Mouse (Mus musculus): ENCODE data around the gene Vmn1r129. TPM values are rescaled to one million over a fixed set of nuclear protein-coding genes. Genes with fewer than 3 reads are reported as not detected.

The Vmn1r129 gene
- not detected in 2 replicates for polyA plus RNA-seq (2015; fragmentation: Nextera tagmentation; extraction: Ambion mirVana)

DNA sequence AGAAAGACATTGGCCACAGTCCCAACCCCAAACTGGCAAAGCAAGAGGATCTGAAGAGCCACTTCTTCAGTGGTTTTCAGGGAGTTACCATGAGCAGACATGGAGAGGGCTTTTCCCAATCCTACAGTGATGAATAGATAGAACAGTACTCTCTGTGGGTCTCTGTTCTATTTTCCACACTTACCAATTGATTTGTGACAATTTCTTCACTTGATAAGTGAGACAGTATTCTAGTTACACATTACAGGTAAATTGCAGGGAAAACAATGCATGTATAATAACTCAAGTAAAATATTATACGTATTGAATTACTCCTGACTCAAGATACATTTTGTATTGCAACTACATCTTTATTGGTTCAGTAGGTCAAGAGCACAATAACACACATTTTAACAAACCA lies at the start of gene Vmn1r129:
TSS of gene Vmn1r129 (minus strand) at position 101 of the 400 bp plus-strand sequence.

DNA sequence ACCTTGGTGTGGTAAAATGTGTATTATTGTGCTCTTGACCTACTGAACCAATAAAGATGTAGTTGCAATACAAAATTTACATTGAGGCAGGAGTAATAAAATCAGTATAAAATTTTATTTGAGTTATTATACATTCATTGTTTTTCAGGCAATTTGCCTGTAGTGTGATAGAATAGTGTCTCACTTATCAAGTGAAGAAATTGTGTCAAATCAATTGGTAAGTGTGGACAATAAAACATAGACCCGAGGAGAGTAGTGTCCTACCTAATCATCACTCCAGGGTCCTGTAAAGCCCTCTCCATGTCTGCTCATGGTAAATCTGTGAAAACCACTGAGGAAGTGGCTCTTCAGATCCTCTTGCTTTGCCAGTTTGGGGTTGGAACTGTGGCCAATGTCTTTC lies 12.0 kb downstream of the Vmn1r129 start, which contains the start of gene Vmn1r128:
TSS of gene Vmn1r128 (plus strand) at position 301 of the 400 bp plus-strand sequence.

DNA sequence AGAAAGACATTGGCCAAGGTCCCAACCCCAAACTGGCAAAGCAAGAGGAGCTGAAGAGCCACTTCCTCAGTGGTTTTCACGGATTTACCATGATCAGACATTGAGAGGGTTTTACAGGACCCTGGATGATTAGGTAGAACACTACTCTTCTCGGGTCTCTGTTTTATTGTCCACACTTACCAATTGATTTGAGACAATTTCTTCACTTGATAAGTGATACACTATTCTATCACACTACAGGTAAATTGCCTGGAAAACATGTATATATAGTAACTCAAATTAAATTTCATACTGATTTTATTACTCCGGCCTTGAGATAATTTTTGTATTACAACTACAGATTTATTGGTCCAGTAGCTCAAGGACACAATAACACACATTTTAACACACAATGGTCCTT lies 41.3 kb downstream of the Vmn1r129 start, which contains the start of gene Vmn1r127:
TSS of gene Vmn1r127 (minus strand) at position 101 of the 400 bp plus-strand sequence.

Other genes starting within 250 kb of the Vmn1r129 start
- gene Vmn1r122, start 227.2 kb downstream of the Vmn1r129 start, polyA plus RNA-seq (2015; fragmentation: Nextera tagmentation; extraction: Ambion mirVana): not detected in 2 replicates
- not detected in 2 replicates for gene Vmn1r123, start 199.1 kb downstream of the Vmn1r129 start, polyA plus RNA-seq (2015; fragmentation: Nextera tagmentation; extraction: Ambion mirVana)
- not detected in 2 replicates for gene Gm5157, start 170.9 kb downstream of the Vmn1r129 start, polyA plus RNA-seq (2015; fragmentation: Nextera tagmentation; extraction: Ambion mirVana)
- gene Vmn1r124, start 100.7 kb downstream of the Vmn1r129 start, polyA plus RNA-seq (2015; fragmentation: Nextera tagmentation; extraction: Ambion mirVana): not detected in 2 replicates
- not detected in 2 replicates for gene Vmn1r125, start 89.1 kb downstream of the Vmn1r129 start, polyA plus RNA-seq (2015; fragmentation: Nextera tagmentation; extraction: Ambion mirVana)
- gene Vmn1r126, start 59.8 kb downstream of the Vmn1r129 start, polyA plus RNA-seq (2015; fragmentation: Nextera tagmentation; extraction: Ambion mirVana): not detected in 2 replicates
- not detected in 2 replicates for gene Vmn1r127, start 41.4 kb downstream of the Vmn1r129 start, polyA plus RNA-seq (2015; fragmentation: Nextera tagmentation; extraction: Ambion mirVana)
- gene Vmn1r128, start 11.9 kb downstream of the Vmn1r129 start, polyA plus RNA-seq (2015; fragmentation: Nextera tagmentation; extraction: Ambion mirVana): not detected in 2 replicates
- gene Gm6882, start 71.5 kb upstream of the Vmn1r129 start, polyA plus RNA-seq (2015; fragmentation: Nextera tagmentation; extraction: Ambion mirVana): not detected in 2 replicates
- gene Vmn1r130, start 150.5 kb upstream of the Vmn1r129 start, polyA plus RNA-seq (2015; fragmentation: Nextera tagmentation; extraction: Ambion mirVana): not detected in 2 replicates
- not detected in 2 replicates for gene Vmn1r131, start 184.8 kb upstream of the Vmn1r129 start, polyA plus RNA-seq (2015; fragmentation: Nextera tagmentation; extraction: Ambion mirVana)